Mouse (Mus musculus) erythroid progenitor cell, adult 5-6 weeks (primary cell): Measurements from ENCODE around the gene Atp6v1g3. TPM values are rescaled to one million over a fixed set of nuclear protein-coding genes. Genes with fewer than 3 reads are reported as not detected.

Experiments used
- ATAC-seq: replicated peaks from 2 replicates; pipeline ENCODE4 v1.8.0; 2016; ENCODE audit warnings: moderate number of reproducible peaks, mild to moderate bottlenecking, moderate TSS enrichment, inconsistent platforms; ENCODE audit not compliant: poor library complexity, low FRiP score, severe bottlenecking
- total RNA-seq, 2 experiments: library from RNA; stranded (forward) in 1 of 2; stranded (reverse) in 1 of 2; fragments of 150-400 nt in 1 of 2; fragments of 186-747, 209-891 nt in 1 of 2; gene quantifications; 2 replicates each; pipeline versions ENCODE4 v1.2.3 to v1.2.4; 2015 to 2017; ENCODE audit warnings: low replicate concordance in 2 of 2

Gene Atp6v1g3
- total RNA-seq (2015; ENCODE audit: low replicate concordance) (not detected in 2 replicates), total RNA-seq (2017; ENCODE audit: low replicate concordance) (not detected in 2 replicates)

DNA sequence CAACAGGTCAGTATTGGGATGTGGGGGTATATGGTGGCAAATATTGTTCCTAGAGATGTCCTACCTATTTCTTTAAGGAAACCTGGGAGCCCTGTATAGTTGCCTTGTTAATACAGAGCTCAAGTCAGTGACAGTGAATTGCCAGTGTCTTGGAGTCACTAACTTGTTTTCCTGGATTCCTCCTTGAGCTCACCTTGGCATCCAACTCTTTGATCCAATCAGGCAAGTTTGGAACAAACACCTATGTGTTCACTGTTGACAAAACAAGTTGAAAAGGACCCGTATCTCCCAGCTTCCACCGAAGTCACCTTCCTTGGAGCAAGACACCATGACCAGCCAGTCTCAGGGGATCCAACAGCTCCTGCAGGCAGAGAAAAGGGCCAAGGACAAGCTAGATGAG lies at the start of gene Atp6v1g3:
Gene Atp6v1g3 (plus strand): TSS at position 301 of the 400 bp plus-strand sequence.
- ATAC-seq, result no peak

DNA sequence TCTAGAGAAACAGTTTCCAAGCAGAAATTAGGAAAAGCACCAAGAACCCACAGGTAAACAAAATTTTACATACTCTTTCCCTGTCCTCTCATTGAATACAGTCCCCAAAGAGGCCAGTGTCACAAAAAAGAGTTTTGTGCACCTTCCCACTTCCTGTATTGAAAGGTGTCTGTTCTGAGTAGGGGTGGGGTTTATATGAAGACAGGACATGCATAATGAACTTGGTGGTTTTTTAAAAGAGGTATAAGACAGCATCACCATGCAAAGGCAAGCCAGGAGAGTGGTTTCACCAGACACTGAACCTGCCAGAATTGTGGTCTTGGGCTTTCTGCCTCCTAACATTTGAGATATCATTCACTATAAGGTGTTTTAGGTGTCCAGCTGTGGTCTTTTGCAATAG lies 40.5 kb upstream of the Atp6v1g3 start:
- no peak for ATAC-seq

DNA sequence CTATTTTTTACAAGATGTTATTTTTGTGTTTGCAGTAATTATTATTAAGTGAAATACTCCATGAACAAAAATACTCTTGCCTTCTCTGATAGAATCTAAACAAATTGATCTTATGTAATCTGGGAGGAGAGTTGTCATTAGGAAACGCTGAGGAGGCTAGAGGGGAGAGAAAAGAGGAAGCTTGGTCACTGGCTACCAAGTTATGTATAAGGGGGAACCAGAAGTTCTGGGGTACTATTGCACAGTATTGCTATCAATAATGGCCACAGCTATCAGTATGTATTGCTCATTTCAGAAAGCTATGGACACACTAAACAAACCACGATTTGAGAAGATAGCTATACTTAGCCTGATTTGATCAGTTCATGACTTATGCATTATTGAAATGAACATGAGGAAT lies 36.3 kb upstream of the Atp6v1g3 start:
- ATAC-seq, result no peak

DNA sequence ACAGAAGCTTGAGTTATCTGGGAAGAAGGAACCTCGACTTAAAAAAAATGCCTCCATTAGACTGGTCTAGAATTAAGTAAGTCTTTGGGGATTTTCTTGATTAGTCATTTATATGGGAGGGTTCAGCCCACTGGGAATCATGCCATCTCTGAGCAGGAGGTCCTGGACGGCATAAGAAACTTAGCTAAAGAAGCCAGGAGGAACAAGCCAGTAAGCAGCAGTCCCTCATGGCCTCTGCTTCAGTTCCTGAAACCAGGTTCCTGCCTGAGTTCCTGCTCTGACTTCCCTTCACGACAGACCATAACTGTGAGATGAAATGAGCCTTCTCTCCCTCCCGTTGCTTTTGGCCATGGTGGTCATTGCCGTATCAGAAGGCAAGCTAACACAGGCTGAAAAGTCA lies 29.6 kb upstream of the Atp6v1g3 start:
- ATAC-seq, result no peak

DNA sequence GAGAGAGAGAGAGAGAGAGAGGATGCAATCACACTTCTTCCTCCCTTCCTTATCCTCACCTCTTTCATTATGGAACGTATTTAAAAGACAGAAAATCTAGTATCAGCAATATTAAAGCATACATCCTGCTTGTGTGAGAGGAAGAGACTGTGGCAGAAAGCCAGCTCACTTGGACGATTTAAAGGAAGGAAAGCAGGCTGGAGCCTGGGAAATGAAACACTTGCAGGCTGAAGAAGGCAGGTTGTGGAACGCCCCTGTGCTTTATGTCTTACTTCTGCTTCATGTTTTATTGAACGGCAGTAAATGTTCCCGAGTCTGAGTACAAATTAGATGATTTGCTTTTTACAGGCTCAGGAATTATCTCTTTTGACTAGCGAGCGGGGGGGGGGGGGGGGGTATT lies 29.1 kb upstream of the Atp6v1g3 start:
- ATAC-seq, result no peak

DNA sequence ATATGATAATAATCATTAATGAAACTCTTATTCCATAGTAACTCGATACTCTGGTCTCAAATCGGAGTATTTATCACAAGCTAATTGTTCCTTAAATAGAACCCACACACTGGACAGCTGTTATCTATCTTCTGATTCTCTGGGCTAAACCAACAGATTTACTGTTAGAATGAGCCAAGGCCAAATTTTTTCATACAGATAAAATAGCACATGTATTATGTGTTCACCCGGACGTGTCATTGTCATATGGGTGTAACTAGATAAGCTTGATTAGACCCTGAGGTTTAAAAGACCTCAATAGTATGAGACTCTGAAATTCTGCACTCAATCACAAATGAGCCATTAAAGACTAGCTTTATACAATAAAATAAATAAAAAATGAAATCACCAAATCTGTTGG lies 28.4 kb upstream of the Atp6v1g3 start:
- ATAC-seq, result no peak

DNA sequence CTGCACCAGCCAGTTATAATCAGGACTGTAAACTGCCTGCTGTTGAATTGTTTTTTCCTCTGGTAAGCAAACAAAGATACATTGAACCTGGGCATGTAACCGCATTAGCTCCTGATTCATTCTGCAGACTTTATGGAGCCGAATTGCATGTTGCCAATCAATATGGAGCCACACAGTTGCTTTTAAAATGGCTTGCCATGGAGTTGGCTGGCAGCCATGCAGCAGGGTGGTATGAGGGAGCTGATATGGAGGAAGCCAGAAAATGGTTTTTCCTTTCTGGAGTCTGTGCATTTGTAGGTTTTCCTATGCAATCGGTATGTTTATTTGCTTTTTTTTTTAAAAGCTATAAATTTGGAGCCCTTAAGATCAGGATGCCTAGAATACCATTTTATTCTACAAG lies 28.0 kb upstream of the Atp6v1g3 start:
- no peak for ATAC-seq

DNA sequence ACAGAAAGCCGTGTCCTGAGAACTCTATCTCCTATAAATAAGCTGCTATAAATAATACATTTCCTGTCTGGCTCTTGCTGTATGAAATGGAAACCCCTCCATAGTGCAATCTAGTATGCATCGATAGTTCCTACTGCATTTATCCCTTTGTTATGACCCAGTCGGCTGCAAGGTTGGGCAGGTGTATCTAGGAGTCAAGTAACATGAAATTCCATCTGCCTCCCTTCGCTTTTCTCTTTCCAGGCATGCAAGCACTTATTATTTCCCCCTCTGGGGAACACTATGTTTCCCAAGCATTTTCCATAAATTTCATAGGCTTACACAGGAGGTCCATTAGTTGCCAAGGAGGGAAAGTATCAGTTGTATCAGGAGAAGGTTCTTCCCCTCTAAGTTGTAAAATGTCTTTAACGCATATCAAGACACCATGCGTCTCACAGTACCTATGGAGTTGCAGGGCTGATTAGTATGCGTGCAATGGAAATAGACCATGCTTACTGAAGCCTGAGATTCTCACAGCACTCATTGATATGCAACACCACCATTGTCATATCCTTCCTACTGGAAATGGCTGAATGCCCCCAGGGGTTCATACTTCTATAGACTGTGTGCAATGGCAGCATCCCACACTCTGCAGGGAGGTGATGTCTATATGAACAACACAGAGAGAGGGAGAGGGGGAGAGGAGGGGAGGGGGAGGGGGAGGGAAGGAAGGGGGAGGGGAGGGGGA lies 26.9 kb upstream of the Atp6v1g3 start:
- no peak for ATAC-seq

DNA sequence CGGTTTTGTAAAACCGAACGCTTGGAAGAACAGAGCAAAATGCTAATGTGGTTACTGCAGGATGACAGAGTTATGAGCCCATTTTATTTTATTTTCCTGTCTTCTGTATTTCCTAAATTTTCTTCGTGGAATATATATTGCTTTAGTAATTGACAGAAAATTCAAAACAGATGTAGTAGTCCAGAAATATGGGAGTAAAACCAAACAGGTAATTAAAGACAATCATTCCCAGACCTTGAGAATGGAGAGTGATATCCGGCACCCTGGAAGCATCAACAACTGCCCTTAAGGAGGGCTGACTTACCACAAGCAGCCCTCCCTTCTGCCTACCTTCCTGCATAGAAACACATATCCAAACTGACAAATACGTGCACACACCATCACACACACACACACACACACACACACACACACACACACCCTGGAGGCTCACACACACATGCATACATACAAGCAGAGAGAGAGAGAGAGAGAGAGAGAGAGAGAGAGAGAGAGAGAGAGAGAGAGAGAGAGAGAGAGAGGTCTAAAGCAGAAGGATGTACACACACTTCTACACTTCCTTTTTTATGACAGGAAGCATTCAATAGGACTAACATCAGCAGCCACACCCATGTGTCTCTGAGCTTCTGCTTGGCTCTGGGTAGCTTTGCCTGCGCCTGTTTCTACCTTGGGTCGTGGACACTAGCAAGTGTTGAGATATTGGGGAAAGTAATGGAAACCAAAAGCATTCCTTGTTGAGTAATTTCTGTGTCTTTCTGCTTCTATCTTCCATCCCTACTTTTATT lies 25.6 kb upstream of the Atp6v1g3 start:
- no peak for ATAC-seq

DNA sequence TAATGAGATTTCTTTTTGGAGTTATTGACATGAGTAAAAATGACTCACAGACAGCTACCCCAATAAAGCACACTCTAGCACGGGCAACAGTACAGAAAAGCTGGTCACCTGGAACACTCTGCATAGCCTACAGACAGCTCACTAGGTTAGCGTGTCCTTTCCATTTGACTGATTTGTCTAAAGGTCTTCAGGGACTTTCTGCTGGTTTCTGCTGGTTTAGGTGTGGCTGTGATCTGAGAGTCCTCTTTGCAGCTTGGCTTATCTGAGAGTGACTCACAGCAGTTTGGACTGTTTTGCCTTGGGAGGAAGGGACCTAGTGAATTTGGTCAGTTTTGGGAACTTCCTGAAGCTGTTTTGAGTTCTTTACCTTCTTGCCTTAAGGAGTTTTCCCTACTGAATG lies 24.8 kb upstream of the Atp6v1g3 start:
- ATAC-seq, result no peak

DNA sequence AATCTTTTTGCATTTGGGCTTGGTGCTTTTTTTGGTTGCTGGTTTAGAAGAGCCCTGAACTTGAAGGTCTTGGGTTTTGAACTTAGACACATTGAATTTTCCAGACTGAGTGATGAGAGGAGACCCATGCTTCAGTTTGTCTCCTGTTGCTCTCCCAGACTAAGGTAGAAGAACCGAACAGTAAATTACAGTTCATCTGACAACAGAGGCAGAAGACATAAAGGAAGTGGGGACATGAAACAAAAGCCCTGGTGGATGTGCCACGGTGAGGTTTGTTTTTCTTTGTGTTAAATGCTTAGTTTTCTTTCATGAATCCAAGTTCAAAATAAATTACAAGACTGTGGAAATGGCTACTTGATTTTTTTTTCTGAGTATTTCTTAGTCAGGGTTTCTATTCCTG lies 22.6 kb upstream of the Atp6v1g3 start:
- no peak for ATAC-seq

DNA sequence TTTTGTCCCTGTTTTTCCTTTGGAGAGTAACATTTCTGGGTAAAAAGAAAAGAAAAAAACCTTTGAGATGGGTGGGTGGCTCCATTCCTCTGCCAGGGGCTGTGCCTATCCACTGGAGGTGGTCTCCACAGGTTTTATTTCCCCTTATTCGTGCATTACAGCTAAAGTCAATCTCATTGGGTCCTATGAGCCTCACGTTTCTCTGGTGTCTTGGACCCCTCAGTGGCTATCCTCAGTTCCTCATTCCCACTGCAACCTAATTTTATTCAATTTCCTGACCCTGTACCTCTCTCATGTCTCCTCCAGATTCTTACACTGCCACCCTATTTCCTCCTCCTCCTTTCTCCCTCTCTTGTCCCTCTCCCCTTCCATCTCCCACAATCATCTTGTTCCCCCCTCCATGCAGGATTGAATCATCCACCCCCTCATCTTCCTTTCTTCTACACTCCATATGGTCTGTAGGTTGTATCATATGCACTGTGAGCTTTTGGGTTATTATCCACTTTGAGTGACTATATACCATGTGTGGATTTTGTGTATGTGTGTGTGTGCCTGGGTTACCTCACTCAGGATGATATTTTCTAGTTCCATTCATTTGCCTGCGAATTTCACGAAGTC lies 17.3 kb upstream of the Atp6v1g3 start:
- no peak for ATAC-seq

DNA sequence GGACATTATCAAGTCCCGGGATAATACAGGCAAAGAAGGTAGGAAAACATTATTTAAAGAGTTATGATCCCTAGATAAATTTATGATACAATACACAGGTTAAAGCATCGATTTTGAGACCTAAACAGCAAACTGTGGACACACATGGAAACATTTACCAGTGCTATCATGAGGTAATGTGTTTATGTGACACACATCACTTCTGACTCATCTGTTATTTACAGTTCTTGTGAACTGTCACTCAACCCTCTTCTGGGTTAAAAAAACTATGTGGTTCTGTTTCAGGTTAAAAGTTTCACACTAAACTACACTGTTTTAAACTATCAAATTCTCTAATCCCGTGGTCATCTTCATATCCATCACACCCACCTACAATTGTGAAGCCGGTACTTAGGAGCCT lies 14.8 kb upstream of the Atp6v1g3 start:
- no peak for ATAC-seq

DNA sequence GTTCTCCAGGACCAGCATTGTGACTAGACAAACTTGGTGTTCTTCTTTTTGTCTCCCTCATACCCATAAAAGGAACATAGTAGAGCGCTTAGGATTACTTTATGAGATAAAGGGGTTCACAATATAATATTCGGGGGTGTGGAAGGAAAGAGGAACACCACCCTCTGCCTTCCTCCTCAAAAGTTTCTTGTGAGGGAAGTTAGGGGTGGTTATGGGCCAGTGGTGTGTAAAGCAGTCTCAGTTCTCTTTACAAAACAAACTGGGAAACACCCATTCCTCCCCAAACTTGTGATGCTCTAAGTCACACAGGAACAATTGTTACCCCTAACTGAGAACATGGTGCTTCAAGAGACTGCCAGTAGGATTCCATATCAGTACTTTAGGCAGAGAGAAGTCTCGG lies 12.0 kb upstream of the Atp6v1g3 start:
- ATAC-seq, result no peak

DNA sequence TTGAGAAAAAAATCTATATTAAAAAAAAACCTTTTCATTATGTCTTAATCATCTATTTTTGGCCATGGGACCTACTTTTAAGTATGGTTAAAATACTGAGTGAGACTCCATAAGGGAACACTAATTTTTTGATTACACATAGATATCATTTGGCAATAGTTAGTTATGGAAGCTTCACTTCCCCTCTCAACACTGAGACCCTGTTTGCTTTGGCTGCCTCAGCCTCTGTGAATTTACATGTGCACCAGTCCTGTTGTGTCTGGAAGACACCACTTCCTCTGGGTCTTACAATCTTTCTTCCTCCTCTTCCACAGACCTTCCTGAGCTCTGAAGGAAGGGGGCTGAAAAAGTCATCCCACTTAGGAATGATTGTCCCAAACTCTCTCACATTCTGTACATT lies 11.1 kb upstream of the Atp6v1g3 start:
- ATAC-seq, result no peak

DNA sequence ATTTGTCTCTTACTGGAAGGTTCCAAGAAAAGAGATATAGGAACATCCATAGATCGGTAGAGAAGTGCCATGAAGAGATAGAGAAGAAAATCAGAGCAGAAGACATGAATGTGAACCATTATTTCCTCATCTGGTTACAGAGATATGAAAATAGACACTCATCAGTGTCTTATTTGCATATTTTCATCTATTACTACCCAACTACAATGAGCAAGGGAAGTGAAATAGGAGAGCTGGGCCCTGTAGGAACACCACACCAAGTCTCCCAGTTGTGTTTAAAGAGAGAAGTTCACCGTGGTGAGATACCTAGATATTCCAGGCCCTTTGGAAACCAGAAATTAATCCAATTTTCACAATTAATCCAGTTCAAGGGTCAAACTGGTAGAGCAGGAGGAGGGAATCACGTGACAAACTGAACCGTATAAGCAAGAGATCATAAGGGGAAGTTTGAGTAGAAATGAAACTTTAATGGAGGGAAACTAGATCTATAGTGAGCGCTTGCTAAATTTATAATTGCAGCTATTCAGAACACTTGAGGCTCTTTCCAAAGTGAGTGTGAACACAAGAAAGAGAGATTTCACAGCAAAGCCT lies 6.0 kb upstream of the Atp6v1g3 start:
- ATAC-seq, result no peak

DNA sequence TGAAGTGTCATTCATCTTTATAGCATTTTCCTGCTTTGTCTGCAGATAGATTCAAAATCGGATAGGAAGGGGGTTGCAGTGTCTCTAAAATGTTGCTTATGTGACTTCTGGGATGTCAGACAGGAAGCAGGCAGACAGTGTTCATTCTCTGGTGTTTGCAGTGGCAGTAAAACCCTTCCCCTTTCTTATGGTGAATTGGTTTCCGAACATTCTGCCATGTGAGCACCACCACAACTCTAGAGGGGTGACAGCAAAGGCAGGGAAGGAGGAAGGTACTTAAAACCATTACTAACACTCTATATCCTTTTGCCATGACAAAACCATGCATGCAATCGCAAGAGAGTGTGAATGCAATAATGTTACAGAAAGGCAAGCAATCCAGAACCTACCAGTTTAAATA lies 1.4 kb downstream of the Atp6v1g3 start:
- ATAC-seq, result no peak

DNA sequence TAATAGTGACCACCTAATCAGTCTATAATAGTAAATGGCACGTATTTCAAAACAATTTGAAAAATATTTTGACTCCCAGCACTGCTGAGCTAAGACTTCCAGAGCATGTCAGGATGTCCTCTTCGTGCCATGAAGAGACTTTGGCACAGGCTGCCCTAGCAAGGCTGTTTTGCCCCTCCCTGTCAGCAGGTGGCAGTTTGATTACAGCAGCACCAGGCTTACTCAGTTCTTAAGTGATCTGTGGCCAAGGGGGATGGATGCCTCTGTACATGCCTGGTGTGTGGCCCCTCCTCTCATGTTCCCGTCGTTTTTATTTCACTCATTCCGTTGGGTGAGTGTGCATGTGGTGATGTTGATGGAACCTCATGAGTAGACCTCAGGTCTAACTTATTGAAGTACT lies 2.3 kb downstream of the Atp6v1g3 start:
- no peak for ATAC-seq

DNA sequence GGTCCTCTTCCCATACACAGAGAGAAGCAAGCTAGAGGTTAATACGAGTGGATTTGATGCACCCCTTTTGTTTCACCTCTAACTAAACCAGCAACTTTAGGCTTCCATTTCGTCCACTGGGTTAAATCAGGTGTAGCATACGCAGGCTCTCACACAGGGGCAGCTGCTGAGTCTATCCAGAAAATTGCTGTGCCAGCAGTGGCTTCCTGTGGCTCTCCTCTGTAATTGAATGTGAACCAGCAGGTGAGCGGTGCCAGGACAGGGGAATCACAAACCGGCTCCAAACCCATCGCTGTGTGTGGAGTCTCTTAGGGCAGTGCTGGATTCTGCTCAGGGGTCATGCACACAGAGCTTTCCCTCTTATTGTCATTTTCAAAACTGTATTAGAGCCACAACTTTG lies 7.6 kb downstream of the Atp6v1g3 start:
- ATAC-seq, result no peak

DNA sequence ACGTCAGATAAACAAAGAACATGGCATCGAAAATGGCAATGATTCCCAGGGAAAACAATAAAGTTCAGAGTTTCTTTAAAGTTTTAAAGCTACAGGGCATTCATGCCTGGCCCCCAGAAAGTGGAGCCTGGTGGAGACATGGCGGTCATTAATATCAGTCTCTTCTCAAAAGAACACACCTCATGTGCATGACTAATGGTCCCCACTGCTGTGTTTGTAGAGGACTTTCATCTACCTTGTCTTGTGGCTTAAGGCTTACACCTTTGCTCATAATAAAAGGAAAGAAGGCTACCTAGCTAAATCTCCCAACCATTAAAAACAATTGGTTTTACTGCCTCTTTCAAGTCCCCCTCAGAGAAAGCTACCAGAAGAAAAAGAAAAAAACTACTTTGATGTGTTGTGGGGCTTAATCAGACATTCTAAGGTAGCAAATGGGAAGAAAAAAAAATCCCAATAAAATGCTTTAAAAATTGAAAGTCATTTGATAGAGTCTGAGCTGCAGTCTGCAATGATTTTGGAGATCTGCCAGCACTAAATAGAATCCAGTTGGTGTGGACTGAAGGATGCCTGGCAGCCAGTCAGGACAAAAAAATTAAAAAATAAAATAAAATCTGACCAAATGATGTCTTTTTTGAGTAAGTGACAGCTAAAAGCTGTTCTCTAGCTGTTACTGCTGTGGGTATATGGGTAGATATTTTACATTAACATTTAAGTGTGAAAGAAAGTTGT lies 9.0 kb downstream of the Atp6v1g3 start:
- no peak for ATAC-seq
